Mouse (Mus musculus) neutrophil, adult 5-6 weeks (primary cell): ENCODE measurements around the gene Hist1h2be. TPM values are rescaled to one million over a fixed set of nuclear protein-coding genes. Genes with fewer than 3 reads are reported as not detected.
A peak's percentile ranks its signal among the peaks of the same experiment; 100 is the strongest.
"Not testable (repeated sequence)": the region's sequence is repeated elsewhere in the genome, so short reads cannot be mapped to it uniquely, and the experiment has no call there.

Source experiments
- ATAC-seq: fragments of 151-379, 151-347 bp; 2 replicates; pipeline ENCODE4 v1.8.0; 2017; ENCODE audit warnings: mild to moderate bottlenecking, moderate TSS enrichment; ENCODE audit not compliant: insufficient number of reproducible peaks, poor library complexity, low FRiP score, severe bottlenecking; ENCODE audit errors: extremely low read depth
- total RNA-seq: library from RNA; stranded (forward); fragments of 200-1000 nt; gene quantifications from 2 replicates; pipeline ENCODE4 v1.2.3, GENCODE M21; 2017

Hist1h2be gene
- total RNA-seq, 1 experiment from 2014 or later, result 97.3 TPM

DNA sequence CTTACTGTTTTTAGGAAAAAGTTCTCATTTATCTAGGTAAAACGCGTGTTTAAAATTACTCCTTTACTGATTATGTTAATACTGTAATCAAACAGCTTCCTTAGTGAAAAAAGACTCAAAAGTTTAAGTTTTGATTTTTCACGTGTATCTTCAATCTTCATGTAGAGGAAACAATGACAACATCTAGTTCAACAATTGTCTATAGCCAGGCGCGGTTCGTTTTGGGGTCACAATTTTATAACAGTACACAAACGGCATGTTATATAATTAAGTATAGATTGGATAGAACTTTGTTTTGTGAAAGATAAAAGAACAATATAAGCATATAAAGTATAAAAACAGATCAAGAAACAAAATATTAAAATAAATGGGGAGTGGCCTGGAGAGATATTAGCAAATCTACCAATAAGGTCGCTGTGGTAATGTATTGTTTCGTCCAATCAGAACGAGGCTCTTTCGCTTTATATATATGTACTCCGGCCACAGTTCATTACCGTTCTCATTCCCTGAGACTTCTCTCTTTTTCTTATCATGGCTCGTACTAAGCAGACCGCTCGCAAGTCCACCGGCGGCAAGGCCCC is 45.6 kb downstream of the Hist1h2be start, which contains the start of gene Hist1h3d:
Hist1h3d (plus strand) TSS at position 493 of the 581 bp plus-strand sequence.
- peak; percentile 53; the same call in 1 of the 2 replicates for ATAC-seq

- ATAC-seq, result not testable (repeated sequence)
These were observed 46.3 kb downstream of the Hist1h2be start for GRCm38 (mm10) chr13:23574546-23575170.

DNA sequence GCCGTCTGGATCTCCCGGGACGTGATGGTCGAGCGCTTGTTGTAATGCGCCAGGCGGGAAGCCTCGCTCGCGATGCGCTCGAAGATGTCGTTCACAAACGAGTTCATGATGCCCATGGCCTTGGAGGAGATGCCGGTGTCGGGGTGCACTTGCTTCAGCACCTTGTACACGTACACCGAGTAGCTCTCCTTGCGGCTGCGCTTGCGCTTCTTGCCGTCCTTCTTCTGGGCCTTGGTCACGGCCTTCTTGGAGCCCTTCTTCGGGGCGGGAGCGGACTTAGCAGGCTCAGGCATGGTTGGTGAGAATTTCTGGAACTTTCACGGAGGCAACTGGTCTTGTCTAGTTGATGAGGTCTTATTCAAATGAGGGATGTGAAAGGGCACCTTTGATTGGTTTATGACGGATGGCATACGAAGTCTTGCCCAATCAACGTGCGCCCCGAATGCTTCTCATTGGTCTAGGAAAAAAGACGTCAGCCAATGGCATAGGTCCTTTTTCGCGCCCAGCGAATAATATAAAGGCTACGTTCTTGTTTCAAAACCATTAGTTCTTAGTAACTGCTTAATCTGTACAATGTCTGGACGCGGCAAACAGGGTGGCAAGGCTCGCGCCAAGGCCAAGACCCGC is 46.9 kb downstream of the Hist1h2be start, which contains the start of the genes Hist1h2bf and Hist1h2ad:
Hist1h2bf (minus strand) TSS at position 299 of the 627 bp plus-strand sequence.
Hist1h2ad (plus strand) TSS at position 484 of the 627 bp plus-strand sequence.
- ATAC-seq, result peak; percentile 91

- ATAC-seq, result not testable (repeated sequence)
These were observed 47.7 kb downstream of the Hist1h2be start for GRCm38 (mm10) chr13:23573034-23573897.

DNA sequence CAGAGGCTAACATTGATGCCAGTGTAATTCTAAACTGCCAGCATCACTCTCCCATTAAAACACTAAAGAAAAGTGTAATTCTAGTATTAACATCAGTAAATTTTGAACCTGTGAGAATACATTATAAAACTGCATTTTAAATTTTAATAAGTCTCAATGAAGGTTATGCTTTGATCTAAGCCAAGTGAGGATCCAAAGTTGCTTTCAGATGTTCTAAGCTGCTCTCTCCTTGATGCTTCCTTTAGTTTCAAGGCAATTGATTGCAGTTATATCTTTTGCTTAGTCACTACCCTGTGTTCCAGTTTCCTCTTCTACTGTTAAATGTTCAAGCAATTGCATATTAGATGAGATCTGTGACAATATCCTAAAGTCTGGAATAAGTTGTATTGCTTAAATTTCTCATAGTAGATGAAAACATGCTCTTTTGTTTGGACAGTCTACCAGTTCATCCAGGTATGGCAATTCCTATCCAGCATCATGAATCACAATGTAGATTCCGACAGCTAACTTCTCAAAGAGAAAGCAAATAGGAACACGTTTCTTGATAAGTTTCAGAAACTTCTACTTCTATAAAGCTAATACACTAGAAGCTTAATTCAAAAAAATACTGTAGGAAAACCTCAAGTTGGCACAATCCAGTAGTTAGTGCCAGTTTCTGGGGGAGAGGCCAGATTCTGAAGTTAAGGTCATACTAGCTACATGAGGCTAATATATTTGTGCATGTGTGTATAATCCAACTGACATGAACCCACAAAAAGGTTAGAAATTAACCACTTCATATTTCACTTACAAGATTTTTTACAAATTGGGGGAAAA is 48.5 kb downstream of the Hist1h2be start:
- no peak for ATAC-seq

- not testable (repeated sequence) for ATAC-seq
These were observed 49.3 kb downstream of the Hist1h2be start for GRCm38 (mm10) chr13:23571504-23572217.

- ATAC-seq, result peak; percentile 84
These were observed 49.9 kb downstream of the Hist1h2be start, which contains the start of the genes Hist1h2ae and Hist1h2bg for GRCm38 (mm10) chr13:23571022-23571503. Gene Hist1h2ae, minus strand, starts transcription at chr13:23571220. Gene Hist1h2bg, plus strand, starts transcription at chr13:23571396.

- not testable (repeated sequence) for ATAC-seq
These were observed 50.5 kb downstream of the Hist1h2be start for GRCm38 (mm10) chr13:23570261-23571021.

GRCm38 (mm10) chr13:23564482-23564881 is 56.4 kb downstream of the Hist1h2be start:
- ATAC-seq, result no peak

GRCm38 (mm10) chr13:23562699-23563462 is 58.0 kb downstream of the Hist1h2be start:
- ATAC-seq, result peak; percentile 45; the same call in 1 of the 2 replicates

DNA sequence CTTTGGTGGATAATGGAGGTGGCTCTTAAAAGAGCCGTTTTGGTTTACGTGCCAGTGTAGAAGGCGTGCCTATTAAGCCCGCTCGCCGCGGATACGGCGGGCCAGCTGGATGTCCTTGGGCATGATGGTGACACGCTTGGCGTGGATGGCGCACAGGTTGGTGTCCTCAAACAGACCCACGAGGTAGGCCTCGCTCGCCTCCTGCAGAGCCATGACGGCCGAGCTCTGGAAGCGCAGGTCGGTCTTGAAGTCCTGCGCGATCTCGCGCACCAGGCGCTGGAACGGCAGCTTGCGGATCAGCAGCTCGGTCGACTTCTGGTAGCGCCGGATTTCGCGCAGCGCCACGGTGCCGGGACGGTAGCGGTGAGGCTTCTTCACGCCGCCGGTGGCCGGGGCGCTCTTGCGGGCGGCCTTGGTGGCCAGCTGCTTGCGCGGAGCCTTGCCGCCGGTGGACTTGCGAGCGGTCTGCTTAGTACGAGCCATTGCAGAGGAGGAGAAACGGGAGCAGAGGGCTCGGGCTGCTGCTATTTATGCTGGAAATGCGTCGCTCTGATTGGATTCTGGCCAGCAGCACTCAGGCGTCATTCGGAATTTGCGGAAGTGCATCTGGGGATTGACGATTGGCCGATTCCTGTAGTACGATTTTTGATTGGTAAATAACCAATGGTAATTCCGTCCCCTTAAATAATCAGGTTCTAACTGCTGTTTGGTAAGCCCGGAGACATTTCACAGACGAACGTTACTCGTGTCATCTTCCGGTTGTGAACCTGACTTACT is 58.9 kb downstream of the Hist1h2be start, which contains the start of gene Hist1h3e:
Hist1h3e (minus strand) TSS at position 487 of the 777 bp plus-strand sequence.
- ATAC-seq, result peak; percentile 94

DNA sequence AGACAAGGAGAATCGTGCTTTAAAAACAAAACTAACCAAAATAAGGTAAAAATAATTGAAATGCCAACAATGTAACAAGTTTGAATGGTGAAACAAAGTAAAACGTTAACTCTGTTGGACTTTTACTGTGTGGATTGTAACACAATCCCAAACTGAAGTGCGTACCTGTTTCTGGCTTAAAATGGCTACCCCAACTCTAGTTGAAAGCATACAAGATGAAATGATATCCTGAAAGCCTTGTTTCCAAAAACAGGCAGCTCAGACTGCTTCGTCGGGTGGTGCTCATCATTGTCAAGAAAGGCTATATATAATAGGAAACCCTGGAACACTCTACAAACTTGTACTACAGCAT is 59.4 kb downstream of the Hist1h2be start:
- not testable (repeated sequence) for ATAC-seq

DNA sequence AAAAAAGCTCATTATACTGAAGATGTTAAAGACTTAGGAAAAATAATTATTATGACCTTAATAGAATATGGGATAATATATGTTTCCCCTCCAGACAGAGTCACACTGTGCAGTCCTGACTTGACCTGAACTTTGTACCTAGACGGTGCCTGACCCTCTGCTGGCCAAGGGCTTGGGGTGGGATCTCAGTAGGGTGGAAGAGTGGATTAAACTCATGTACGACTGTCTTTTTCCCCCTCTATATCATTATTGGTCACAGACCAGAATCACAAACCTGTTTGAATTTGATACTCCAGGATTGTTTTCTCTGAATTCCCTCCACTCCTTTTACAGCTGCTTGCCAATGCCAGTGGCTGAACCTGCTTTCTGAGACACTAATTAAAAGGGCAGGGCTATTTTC is 60.2 kb downstream of the Hist1h2be start:
- ATAC-seq, result not testable (repeated sequence)

DNA sequence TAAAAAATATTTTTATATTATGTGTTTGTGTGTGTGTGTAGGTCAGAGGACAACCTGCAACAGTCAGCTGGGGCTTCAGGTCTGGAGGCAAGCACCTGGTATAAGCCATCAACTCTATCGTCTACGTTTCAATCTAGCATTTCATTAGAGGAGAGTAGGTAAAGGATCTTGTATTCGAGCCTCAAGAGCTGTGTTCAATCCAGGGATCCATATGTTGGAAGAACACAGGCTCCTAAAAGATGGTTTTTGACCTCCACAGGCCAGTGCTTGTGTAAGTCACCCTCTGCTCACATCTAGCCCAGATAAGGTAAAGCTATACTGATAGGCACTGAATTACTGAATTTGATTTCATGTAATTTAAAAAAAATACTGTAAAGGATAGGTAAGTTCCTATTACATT is 64.0 kb downstream of the Hist1h2be start:
- ATAC-seq, result no peak

DNA sequence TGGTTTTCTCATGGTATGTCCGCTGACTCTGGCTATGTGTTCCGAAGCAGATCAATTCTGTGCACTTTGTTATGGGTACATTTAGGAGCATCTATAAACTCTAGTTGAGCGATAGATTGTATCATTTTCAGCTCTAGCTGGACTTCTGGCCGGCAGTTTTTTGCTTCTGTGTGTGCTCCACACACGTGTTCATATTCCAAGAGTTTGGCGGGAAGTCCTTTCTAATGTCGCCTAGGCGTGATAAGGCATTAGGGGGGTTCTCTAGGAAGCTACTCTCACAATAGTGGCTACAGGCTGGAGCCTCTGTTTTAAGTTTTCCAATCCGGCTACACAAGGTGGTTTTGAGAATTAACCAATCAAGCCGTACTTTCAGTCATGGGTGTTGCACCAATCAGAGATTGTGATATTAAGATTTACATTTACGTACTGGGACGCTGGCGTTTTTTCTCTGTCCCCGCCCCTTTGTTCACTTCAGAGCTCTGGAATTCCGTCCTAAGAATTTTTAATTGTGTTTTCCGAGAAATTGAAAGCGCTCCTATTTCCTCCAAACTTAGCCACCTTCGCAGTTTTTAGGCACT is 65.0 kb downstream of the Hist1h2be start:
- ATAC-seq, result peak; percentile 58; the same call in 1 of the 2 replicates
